Mouse (Mus musculus): Measurements from ENCODE around the gene Pkd1. TPM values are rescaled to one million over a fixed set of nuclear protein-coding genes. Genes with fewer than 3 reads are reported as not detected.
A peak's percentile ranks its signal among the peaks of the same experiment; 100 is the strongest.

Gene Pkd1
- polyA plus RNA-seq, 1 experiment from 2014 or later: 12.3 TPM

DNA sequence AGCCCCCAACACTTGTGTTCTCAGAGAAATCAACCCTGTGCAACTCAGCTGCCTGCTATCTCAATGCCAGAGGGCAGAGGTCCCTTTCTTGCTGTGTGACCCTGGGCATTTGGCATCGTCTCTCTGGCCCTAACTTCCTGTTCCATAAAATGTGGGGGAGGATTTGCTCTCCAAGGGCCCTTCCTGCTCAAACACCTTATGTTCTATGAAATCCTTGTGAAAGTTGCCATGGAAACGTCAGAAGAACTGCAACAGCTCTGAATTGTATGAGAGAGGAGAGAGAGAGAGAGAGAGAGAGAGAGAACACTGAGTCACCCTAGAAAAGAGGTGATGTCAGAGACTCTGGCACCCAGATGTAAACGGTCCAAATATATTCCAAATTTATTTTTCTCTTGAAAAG lies 12.1 kb upstream of the Pkd1 start:
- no peak for DNase-seq (ENCODE audit: low spot score)
- no peaks in the 10 kb centered on the region for H3K36me3 ChIP-seq
- 0 out of 2 replicates have a peak, but pooled peaks cover under 1% of the 10 kb centered on the region for H3K27me3 ChIP-seq (ENCODE audit: insufficient read depth, poor library complexity, severe bottlenecking)
- H3K4me1 ChIP-seq: peaks cover 19% of the 10 kb centered on the region
- H3K4me3 ChIP-seq: no peak overlapping the region
- no peak overlapping the region for H3K27ac ChIP-seq
- H3K9me3 ChIP-seq: no peaks in the 10 kb centered on the region
- WGBS: 50% methylated on average over 3 of the region's 3 CpGs

DNA sequence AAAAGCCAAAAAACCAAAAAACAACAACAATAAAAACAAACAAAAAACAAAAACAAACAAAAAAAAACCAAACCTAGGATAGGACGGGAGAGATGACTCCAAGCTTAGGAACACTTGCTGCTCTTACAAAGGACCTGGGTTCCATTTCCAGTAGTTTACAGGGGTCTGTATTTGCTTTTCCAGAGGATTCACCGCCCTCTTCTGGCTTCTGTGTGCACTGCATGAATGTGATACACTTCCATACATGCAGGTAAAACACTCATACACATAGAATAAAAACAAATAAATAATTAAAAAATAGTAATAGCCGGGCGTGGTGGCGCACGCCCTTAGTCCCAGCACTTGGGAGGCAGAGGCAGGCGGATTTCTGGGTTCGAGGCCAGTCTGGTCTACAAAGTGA lies 10.7 kb upstream of the Pkd1 start:
- no peak for DNase-seq (ENCODE audit: low spot score)
- WGBS: 66% methylated on average over 8 of the region's 8 CpGs
- Histone ChIP-seq H3K4me1 (0 out of 2 replicates have a peak, but pooled peaks cover 6% of the 10 kb centered on the region), H3K27me3 (ENCODE audit: insufficient read depth, poor library complexity, severe bottlenecking) (no peaks in the 10 kb centered on the region), H3K4me3 (no peak overlapping the region), H3K36me3 (no peaks in the 10 kb centered on the region), H3K27ac (no peak overlapping the region), H3K9me3 (no peaks in the 10 kb centered on the region)

DNA sequence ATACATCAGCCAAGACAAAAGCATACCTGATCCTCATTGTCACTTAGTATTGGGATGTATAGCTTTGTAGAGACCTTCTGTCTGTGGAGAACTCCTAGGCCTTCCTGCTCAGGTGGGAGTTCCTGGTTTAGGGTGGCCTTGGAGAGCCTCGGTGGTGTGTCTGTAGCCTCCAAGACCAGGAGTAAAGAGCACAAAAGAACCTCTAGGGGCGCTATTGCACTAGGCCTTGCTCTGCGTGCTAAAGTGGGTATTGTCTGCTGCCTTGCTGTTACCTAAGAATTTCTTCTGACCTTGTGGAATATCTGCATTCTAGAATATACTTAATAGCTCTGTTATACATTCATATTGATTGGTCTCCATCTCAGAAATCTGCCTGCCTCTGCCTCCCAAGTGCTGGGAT lies 9.3 kb upstream of the Pkd1 start:
- Histone ChIP-seq H3K9me3 (no peaks in the 10 kb centered on the region), H3K27ac (no peak overlapping the region), H3K27me3 (ENCODE audit: insufficient read depth, poor library complexity, severe bottlenecking) (peaks cover 7% of the 10 kb centered on the region), H3K4me1 (peaks cover 8% of the 10 kb centered on the region), H3K36me3 (no peaks in the 10 kb centered on the region), H3K4me3 (no peak overlapping the region)
- WGBS: 12% methylated on average over 3 of the region's 3 CpGs
- DNase-seq (ENCODE audit: low spot score): no peak

DNA sequence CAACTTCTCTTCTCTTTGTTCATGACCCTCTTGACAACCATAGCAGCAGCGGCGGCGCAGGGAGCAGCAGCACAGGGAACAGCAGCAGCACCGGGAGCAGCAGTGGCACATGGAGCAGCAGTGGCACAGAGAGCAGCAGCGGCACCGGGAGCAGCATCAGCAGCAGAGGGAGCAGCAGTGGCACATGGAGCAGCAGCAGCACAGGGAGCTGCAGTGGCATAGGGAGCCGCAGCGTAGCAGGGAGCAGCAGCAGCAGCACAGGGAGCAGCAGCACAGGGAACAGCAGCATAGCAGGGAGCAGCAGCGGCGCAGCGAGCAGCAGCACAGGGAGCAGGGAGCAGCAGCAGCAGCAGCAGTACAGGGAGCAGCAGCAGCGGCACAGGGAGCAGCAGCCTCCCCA lies 5.0 kb upstream of the Pkd1 start:
- Histone ChIP-seq H3K4me1 (peaks cover 5% of the 10 kb centered on the region), H3K36me3 (peaks cover under 1% of the 10 kb centered on the region; the same call in 1 of the 2 replicates), H3K9me3 (no peaks in the 10 kb centered on the region), H3K27me3 (ENCODE audit: insufficient read depth, poor library complexity, severe bottlenecking) (peaks cover 25% of the 10 kb centered on the region), H3K4me3 (peak overlapping the region; percentile 41), H3K27ac (peak overlapping the region; percentile 44; the same call in 1 of the 2 replicates)
- WGBS: 15% methylated on average over 12 of the region's 12 CpGs
- DNase-seq (ENCODE audit: low spot score): no peak

DNA sequence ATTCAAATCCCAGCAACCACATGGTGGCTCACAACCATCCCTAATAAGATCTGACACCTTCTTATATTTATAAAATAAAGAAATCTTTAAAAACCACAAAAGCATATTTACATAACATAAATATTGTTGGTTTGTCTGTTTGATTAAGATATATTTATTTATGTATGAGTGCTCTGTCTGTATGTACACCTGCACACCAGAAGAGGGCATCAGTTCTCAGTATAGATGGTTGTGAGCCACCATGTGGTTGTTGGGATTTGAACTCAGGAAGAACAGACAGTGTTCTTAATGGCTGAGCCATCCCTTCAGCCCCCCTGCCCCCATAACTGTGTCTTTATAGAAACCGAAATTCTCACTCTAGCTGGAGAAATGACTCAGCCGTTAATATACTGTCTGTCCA lies 4.4 kb upstream of the Pkd1 start:
- Histone ChIP-seq H3K27ac (no peak overlapping the region), H3K36me3 (peaks cover 4% of the 10 kb centered on the region; the same call in 1 of the 2 replicates), H3K9me3 (no peaks in the 10 kb centered on the region), H3K27me3 (ENCODE audit: insufficient read depth, poor library complexity, severe bottlenecking) (peaks cover 25% of the 10 kb centered on the region), H3K4me1 (peaks cover 11% of the 10 kb centered on the region), H3K4me3 (no peak overlapping the region)
- DNase-seq (ENCODE audit: low spot score): no peak
- WGBS: 88% methylated on average over 2 of the region's 2 CpGs

DNA sequence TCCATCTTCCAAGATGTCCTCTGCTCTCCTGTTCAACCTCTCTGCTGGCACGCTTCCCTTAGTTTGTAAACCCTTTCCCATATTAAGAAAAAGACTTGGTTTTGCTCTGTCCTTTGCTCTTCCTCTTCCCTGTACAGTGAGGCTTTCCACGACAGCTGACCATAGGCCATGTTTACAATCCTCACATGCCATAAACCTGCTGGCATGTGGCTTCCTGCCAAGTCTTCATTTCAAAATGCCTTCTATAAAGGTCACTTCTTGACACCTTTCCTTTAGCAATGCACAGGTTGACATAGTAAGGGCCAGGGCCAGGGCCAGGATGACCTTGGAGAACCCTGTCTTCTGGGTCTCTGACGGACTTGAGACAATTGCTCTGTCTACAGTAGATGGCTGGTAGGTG lies 3.4 kb upstream of the Pkd1 start:
- no peak overlapping the region for H3K27ac ChIP-seq
- DNase-seq (ENCODE audit: low spot score): no peak
- no peaks in the 10 kb centered on the region for H3K9me3 ChIP-seq
- peaks cover 20% of the 10 kb centered on the region for H3K4me1 ChIP-seq
- 87% methylated on average over 3 of the region's 3 CpGs for WGBS
- peaks cover 4% of the 10 kb centered on the region; the same call in 1 of the 2 replicates for H3K36me3 ChIP-seq
- H3K4me3 ChIP-seq: no peak overlapping the region
- H3K27me3 ChIP-seq (ENCODE audit: insufficient read depth, poor library complexity, severe bottlenecking): peaks cover 25% of the 10 kb centered on the region

DNA sequence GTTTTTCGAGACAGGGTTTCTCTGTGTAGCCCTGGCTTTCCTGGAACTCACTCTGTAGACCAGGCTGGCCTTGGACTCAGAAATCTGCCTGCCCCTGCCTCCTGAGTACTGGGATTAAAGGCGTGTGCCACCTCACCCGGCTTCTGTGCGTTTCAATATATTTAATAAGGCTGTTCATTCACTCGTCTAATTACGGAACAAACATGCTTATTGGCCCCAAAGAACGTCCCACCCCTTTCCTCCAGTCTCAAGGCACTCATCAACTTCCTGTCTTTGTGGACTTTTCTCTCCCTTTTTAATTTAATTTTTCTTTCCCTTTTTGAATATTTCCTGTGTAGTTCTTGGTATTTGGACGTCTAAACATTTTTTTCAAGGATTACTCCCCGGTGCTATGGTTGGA lies 1.2 kb upstream of the Pkd1 start:
- Histone ChIP-seq H3K4me1 (peaks cover 27% of the 10 kb centered on the region), H3K36me3 (peaks cover 4% of the 10 kb centered on the region; the same call in 1 of the 2 replicates), H3K27me3 (ENCODE audit: insufficient read depth, poor library complexity, severe bottlenecking) (peaks cover 25% of the 10 kb centered on the region), H3K4me3 (peak overlapping the region; percentile 86), H3K27ac (no peak overlapping the region), H3K9me3 (no peaks in the 10 kb centered on the region)
- no peak for DNase-seq (ENCODE audit: low spot score)
- 41% methylated on average over 9 of the region's 9 CpGs for WGBS

DNA sequence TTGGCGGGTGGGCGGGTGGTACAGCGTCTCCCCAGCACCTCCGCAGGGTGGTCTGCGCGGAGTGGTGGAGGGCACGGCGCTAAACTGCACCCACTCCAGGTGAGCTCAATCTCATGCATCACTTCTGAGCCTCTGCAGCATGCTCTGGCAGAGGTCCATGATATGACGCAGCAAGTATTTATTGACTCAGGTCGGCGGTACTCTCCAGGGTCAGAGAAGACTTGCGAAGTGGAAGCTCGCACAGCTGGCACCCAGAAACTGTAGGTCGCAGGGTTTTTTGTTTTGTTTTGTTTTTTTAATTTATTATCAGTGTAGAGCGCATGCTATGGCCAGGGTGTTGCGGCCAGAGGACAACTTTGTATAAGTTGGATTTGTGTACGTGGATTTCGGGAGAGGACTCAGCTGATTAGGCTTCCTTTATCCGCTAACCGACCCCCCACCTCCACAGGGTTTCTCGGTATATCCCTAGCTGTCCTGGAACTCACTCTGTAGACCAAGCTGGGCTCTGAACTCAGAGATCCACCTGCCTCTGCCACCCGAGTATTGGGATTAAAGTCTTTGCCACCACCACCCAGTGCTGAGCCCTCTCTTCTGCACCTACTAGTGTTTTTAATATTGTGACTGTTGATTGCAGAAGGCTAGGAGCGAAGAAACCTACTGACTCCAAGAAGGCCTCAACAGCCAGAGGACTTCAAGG lies 565 bp upstream of the Pkd1 start:
- Histone ChIP-seq H3K9me3 (no peaks in the 10 kb centered on the region), H3K27me3 (ENCODE audit: insufficient read depth, poor library complexity, severe bottlenecking) (peaks cover 25% of the 10 kb centered on the region)
- no peak for DNase-seq (ENCODE audit: low spot score)

DNA sequence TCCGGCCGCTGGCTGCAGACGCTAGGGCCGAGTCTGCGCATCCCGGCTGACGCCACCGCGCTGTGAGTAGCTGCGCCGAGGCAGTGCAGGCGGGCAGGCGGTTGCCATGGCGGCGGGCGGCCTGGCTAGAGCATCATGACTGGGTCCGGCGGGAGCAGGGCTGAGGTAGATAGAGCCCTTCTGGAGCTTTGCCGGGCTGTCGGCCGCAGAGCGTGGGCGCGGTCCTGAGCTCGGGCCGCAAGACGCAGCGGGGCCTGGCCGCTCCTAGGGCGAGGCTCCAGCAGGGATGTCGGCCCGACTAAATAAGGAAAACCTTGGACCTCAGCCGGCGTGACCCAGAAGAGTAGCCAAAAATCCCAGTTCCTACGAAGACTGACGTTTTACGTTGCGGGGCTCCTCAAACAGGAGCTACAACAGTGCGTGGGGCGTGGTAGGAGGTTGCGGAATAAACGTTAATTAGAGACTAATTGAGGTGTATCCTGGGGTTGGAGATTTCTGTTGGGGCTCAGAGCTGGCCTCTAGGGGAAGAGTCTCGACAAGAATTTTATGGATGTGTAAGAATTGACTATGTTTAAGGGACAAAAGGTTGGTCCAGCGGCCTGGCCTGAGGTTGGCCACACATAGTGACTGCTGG lies 899 bp downstream of the Pkd1 start:
- Histone ChIP-seq H3K9me3 (no peaks in the 10 kb centered on the region), H3K27ac (peak overlapping the region; percentile 97), H3K27me3 (ENCODE audit: insufficient read depth, poor library complexity, severe bottlenecking) (peaks cover 17% of the 10 kb centered on the region; the same call in 1 of the 2 replicates), H3K4me3 (peak overlapping the region; percentile 86), H3K4me1 (peaks cover 22% of the 10 kb centered on the region), H3K36me3 (peaks cover 4% of the 10 kb centered on the region)
- DNase-seq (ENCODE audit: low spot score): peak; percentile 93
- under 1% methylated on average over 44 of the region's 44 CpGs for WGBS

More for the DNA sequence above, 565 bp upstream of the Pkd1 start:
- peak overlapping the region; percentile 86 for H3K4me3 ChIP-seq
- 3% methylated on average over 23 of the region's 23 CpGs for WGBS
- H3K27ac ChIP-seq: peak overlapping the region; percentile 97
- peaks cover 4% of the 10 kb centered on the region; the same call in 1 of the 2 replicates for H3K36me3 ChIP-seq
- peaks cover 27% of the 10 kb centered on the region for H3K4me1 ChIP-seq

DNA sequence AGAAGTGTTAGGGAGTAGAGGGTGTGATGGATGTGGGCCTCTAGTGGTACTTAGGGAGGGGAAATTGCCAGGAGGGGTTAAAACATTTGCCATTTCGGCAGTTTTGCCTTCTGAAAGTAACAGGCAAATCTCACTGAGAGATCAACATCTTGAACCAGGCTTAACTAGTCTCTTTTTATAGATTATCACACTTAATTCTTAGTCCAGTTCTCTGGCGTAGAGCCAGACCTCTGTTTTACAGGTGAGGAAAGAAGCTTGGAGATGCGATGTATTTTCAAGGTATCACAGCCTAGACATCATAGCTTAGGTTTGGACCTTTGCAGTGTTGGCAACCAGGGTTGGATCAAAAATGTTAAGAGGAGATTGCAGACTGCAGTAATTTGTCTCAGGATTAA lies 1.4 kb downstream of the Pkd1 start:
- Histone ChIP-seq H3K9me3 (no peaks in the 10 kb centered on the region), H3K27ac (peak overlapping the region; percentile 97)
- WGBS: 65% methylated on average over 3 of the region's 3 CpGs

DNA sequence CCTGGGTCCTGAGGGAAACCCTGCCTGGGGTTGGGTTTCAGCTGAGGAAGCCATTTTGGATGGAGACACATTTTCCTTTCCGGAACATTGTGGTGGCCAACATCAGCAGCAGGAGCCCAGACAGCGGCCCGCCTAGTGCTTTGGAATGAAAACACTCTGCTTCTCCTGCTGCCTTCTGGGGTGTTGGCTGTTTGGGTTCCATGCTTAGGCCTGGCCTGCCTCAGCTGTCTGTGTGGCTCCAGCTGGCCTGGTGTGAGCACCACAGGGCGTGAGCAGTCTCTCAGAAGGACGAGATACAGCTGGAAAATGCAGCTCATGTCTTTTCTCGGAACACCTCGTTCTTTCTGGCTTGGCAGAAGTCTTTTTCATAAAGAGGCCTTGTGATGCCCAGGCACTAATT lies 7.5 kb downstream of the Pkd1 start:
- H3K36me3 ChIP-seq: no peaks in the 10 kb centered on the region; the same call in 1 of the 2 replicates
- no peaks in the 10 kb centered on the region for H3K9me3 ChIP-seq
- no peak for DNase-seq (ENCODE audit: low spot score)
- H3K4me1 ChIP-seq: peaks cover 32% of the 10 kb centered on the region
- WGBS: 81% methylated on average over 7 of the region's 7 CpGs
- H3K27me3 ChIP-seq (ENCODE audit: insufficient read depth, poor library complexity, severe bottlenecking): no peaks in the 10 kb centered on the region
- no peak overlapping the region for H3K4me3 ChIP-seq
- no peak overlapping the region for H3K27ac ChIP-seq

More for the DNA sequence above, 1.4 kb downstream of the Pkd1 start:
- Histone ChIP-seq H3K27me3 (ENCODE audit: insufficient read depth, poor library complexity, severe bottlenecking) (peaks cover 17% of the 10 kb centered on the region; the same call in 1 of the 2 replicates), H3K4me1 (peaks cover 22% of the 10 kb centered on the region), H3K4me3 (peak overlapping the region; percentile 86), H3K36me3 (peaks cover 4% of the 10 kb centered on the region)
- no peak for DNase-seq (ENCODE audit: low spot score)

DNA sequence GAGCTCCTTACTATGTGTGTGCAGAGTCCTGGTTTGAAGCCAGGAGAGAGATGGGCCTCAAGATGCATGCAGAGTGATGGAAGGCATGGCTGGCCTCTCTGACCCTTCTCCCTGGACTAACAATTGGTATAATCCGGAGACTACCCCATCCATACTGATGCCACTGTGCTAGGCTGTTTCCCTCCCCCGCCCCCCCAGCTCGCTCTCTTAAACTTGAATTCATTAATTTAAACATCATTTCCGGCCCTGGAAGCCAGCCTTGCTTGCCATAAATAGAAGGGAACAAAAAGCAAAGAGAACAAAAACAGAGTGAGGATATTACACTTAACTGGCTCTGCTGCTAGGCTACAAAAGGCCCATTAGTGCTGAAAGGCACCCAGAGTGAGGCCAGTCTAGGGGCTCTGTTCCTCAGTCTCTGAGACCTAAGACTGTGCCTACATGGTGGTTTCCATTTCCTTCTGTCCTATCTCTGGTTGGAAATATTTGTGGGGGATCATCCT lies 9.0 kb downstream of the Pkd1 start:
- DNase-seq (ENCODE audit: low spot score): no peak
- WGBS: 76% methylated on average over 4 of the region's 4 CpGs
- Histone ChIP-seq H3K9me3 (no peaks in the 10 kb centered on the region), H3K27ac (peak overlapping the region; percentile 49; the same call in 1 of the 2 replicates), H3K4me1 (peaks cover 38% of the 10 kb centered on the region), H3K36me3 (no peaks in the 10 kb centered on the region; the same call in 1 of the 2 replicates), H3K4me3 (no peak overlapping the region), H3K27me3 (ENCODE audit: insufficient read depth, poor library complexity, severe bottlenecking) (no peaks in the 10 kb centered on the region)

DNA sequence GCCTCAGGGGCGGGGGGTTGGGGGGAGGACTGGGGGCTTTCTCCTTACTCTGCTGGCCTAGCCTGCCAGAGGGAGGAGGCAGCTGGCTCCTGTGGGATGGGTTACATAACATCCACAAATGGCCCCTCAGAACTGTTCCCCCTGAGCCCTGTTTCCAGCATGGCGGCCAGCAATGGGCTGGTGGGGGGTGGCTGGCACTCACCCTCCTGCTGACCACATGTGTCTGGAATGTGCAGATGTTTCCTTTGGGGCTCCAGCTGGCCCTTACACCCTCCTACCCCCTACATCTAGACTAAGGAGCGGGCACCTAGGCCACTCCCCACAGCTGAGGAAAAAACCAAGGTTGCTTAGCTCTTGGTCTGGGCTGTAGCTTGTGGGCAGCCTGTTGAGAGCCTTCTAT lies 9.5 kb downstream of the Pkd1 start:
- no peak for DNase-seq (ENCODE audit: low spot score)
- 65% methylated on average over 3 of the region's 3 CpGs for WGBS
- peak overlapping the region; percentile 49; the same call in 1 of the 2 replicates for H3K27ac ChIP-seq
- H3K4me1 ChIP-seq: peaks cover 43% of the 10 kb centered on the region
- H3K4me3 ChIP-seq: no peak overlapping the region
- H3K36me3 ChIP-seq: no peaks in the 10 kb centered on the region; the same call in 1 of the 2 replicates
- H3K9me3 ChIP-seq: no peaks in the 10 kb centered on the region
- H3K27me3 ChIP-seq (ENCODE audit: insufficient read depth, poor library complexity, severe bottlenecking): no peaks in the 10 kb centered on the region
